Mouse (Mus musculus) liver, postnatal 0 days (tissue): ENCODE data around the gene Mbd6.

ENCODE experiments used
- CTCF ChIP-seq: sonication (generic); IDR thresholded peaks from 2 replicates; pipeline ENCODE4 v1.5.1; 2016; ENCODE audit warnings: antibody characterized with exemption, low read depth
- EP300 ChIP-seq: IDR thresholded peaks from 2 replicates; pipeline ENCODE4 v1.6.1; 2016; ENCODE audit warnings: antibody characterized with exemption, low read depth, mild to moderate bottlenecking

DNA sequence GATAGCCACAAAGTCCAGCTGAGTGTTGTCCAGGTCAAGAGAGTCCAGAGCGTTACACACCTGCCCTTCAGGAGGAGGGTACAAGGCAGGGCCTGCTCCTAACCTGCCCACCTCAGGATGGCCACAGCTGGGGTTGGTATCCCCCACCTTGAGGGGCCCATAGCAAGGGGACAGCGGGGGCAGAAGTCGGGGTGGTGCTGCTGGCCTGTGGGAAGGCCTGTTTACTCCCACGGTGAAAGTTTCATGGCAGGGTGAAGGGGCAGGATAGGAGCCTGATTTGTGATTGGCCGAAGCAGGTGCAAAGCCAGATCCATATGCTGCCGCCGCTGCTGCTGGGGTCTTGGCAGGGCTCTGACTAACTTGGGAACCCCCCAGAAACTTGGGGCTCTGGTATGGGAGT, 41.4 kb upstream of the Mbd6 start:
- TF ChIP-seq CTCF, result no peak
- no peak for TF ChIP-seq EP300
